In the genomic region with DNA sequence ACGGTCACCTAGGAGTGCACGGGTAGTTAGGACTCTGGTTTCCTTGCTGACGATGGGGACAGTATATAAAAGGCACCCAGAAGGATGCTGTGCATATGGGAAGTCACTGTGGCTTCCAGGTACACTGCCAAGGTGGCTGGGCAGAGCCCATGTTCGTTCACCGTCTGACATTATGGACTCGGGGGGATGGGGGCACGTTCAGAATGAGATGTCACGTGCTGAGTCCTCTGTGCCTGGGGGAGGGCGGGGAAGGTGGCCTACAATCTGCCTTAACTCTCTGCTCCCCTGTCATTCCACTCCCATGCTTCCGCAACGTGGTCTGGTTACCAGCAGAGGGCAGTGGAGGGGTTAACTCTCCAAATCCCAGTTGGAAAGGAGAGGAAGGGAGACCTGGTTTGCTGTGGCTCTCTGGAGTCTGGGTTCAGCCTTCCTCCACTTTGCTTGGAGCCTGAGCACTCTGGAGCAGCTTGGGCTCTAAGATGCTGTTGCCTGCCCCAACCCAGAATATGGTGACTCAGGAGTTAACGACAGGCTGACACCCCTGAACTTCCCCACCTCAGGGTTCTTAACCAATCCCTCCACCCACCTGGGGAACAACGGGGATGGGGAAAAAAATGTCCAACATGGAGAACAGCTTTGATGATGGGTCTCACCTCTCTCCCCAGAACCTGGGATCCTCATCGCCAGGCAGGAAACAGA, we compare ENCODE assay signal across 9 mouse cellular contexts. TPM values are rescaled to one million over a fixed set of nuclear protein-coding genes. Genes with fewer than 3 reads are reported as not detected.
DNase-seq lines count a peak whose midpoint lies in the region; ATAC-seq and TF ChIP-seq lines count a peak whose summit lies in the region.
"Had no signal": no experiment of that assay in that cellular context is flagged by ENCODE, and none has a peak within 500 bp of the region (broad histone marks: within the 10 kb centered on the region; RNA-seq: fewer than 3 reads in every experiment).

No protein-coding gene starts in this region.

- H3K9ac ChIP-seq in heart, embryonic 16.5 days (ENCODE audit: low read length), result 0 out of 2 replicates have a peak overlapping the region, but pooled peaks have one; percentile 12
- H3K9ac ChIP-seq in forebrain, embryonic 13.5 days, result no peak overlapping the region
- H3K9ac ChIP-seq in liver, postnatal 0 days (replicated peaks), result no peak overlapping the region

- H3K9me3 ChIP-seq in heart, embryonic 16.5 days (replicated peaks; ENCODE audit: control insufficient read depth, low read length), result no peaks in the 10 kb centered on the region
- H3K9me3 ChIP-seq in forebrain, embryonic 13.5 days (replicated peaks), result no peaks in the 10 kb centered on the region
- no peaks in the 10 kb centered on the region for H3K9me3 ChIP-seq in liver, postnatal 0 days (ENCODE audit: low read length)

- no peak for DNase-seq in heart, adult 11 months
- peak; percentile 10 for DNase-seq in 416B (ENCODE audit: low read depth)
- no peak for DNase-seq in liver, postnatal 0 days
- no peak for DNase-seq in urinary bladder, adult 18-20 months (ENCODE audit: low spot score in 2 of 2)

- no peak overlapping the region for H3K4me3 ChIP-seq in heart, embryonic 16.5 days (ENCODE audit: low read length)
- no peak overlapping the region for H3K4me3 ChIP-seq in forebrain, embryonic 13.5 days
- H3K4me3 ChIP-seq in liver, postnatal 0 days (ENCODE audit: low read depth, low read length), result no peak overlapping the region
- H3K4me3 ChIP-seq in small intestine, adult 2 months (ENCODE audit: low read depth, low read length), result no peak overlapping the region

- no peak overlapping the region for H3K27ac ChIP-seq in heart, embryonic 16.5 days (ENCODE audit: low read length)
- H3K27ac ChIP-seq in forebrain, embryonic 13.5 days, result no peak overlapping the region
- H3K27ac ChIP-seq in liver, postnatal 0 days (ENCODE audit: low read depth), result no peak overlapping the region
- no peak overlapping the region for H3K27ac ChIP-seq in small intestine, adult 2 months (ENCODE audit: insufficient read depth, low read depth, low read length)

- TF ChIP-seq EP300 in liver, postnatal 0 days (IDR thresholded peaks at IDR 0.05; ENCODE audit: low read depth), result no peak

- ATAC-seq in heart, embryonic 16.5 days (replicated peaks; ENCODE audit: extremely low read depth, insufficient read depth, low FRiP score), result no peak
- peak; percentile 59 for ATAC-seq in cerebellum, adult (ENCODE audit: insufficient number of reproducible peaks, low FRiP score, low TSS enrichment)
- peak; percentile 20; the same call in 1 of the 2 replicates for ATAC-seq in forebrain, embryonic 13.5 days
- ATAC-seq in liver, postnatal 0 days, result no peak

- no peak overlapping the region for H3K4me2 ChIP-seq in heart, embryonic 16.5 days (ENCODE audit: low read depth, low read length)
- 0 out of 2 replicates have a peak overlapping the region, but pooled peaks have one; percentile 9 for H3K4me2 ChIP-seq in forebrain, embryonic 13.5 days
- no peak overlapping the region for H3K4me2 ChIP-seq in liver, postnatal 0 days (ENCODE audit: low read depth, low read length)

- no peaks in the 10 kb centered on the region for H3K27me3 ChIP-seq in heart, embryonic 16.5 days (ENCODE audit: control insufficient read depth, insufficient read depth, low read length)
- no peaks in the 10 kb centered on the region for H3K27me3 ChIP-seq in forebrain, embryonic 13.5 days
- no peaks in the 10 kb centered on the region for H3K27me3 ChIP-seq in liver, postnatal 0 days (ENCODE audit: insufficient read depth, low read length)
- H3K27me3 ChIP-seq in small intestine, adult 2 months (ENCODE audit: control insufficient read depth, insufficient read depth, low read length), result no peaks in the 10 kb centered on the region

- WGBS in heart, embryonic 16.5 days, result 17% methylated on average over 14 of the region's 14 CpGs
- 13% methylated on average over 14 of the region's 14 CpGs for WGBS in forebrain, embryonic 13.5 days
- WGBS in liver, postnatal 0 days (ENCODE audit: insufficient replicate concordance), result 22% methylated on average over 14 of the region's 14 CpGs
- WGBS in small intestine, adult 2 months, result 15% methylated on average over 14 of the region's 14 CpGs

- H3K36me3 ChIP-seq in heart, embryonic 16.5 days (ENCODE audit: control insufficient read depth, insufficient read depth), result no peaks in the 10 kb centered on the region
- no peaks in the 10 kb centered on the region for H3K36me3 ChIP-seq in forebrain, embryonic 13.5 days (ENCODE audit: poor library complexity, severe bottlenecking)
- no peaks in the 10 kb centered on the region for H3K36me3 ChIP-seq in liver, postnatal 0 days (replicated peaks; ENCODE audit: insufficient read depth, low read length)
- H3K36me3 ChIP-seq in small intestine, adult 2 months (ENCODE audit: control insufficient read depth, insufficient read depth, low read length), result no peaks in the 10 kb centered on the region

- H3K4me1 ChIP-seq in heart, embryonic 16.5 days (ENCODE audit: control insufficient read depth, insufficient read depth, low read length), result peaks cover 15% of the 10 kb centered on the region
- peaks cover 26% of the 10 kb centered on the region for H3K4me1 ChIP-seq in forebrain, embryonic 13.5 days
- H3K4me1 ChIP-seq in liver, postnatal 0 days (ENCODE audit: insufficient read depth), result no peaks in the 10 kb centered on the region
- H3K4me1 ChIP-seq in small intestine, adult 2 months (ENCODE audit: control insufficient read depth, insufficient read depth, insufficient read length, low read length), result no peaks in the 10 kb centered on the region

- TF ChIP-seq CTCF in liver, postnatal 0 days (IDR thresholded peaks at IDR 0.05; ENCODE audit: low read depth), result peak; percentile 60
- peak; percentile 34; the same call in 1 of the 2 replicates for TF ChIP-seq CTCF in small intestine, adult 2 months (IDR thresholded peaks at IDR 0.05; ENCODE audit: extremely low read depth, insufficient read length, insufficient replicate concordance, low read depth, low read length)

- TF ChIP-seq POLR2A in small intestine, adult 2 months (IDR thresholded peaks at IDR 0.05; ENCODE audit: low read depth, low read length), result no peak

RNA-seq across cellular contexts. Expression of a gene that starts 42.8 kb away (rescaled TPM):
- not detected in 2 replicates for polyA plus RNA-seq in heart, embryonic 16.5 days (2015; fragmentation: Nextera tagmentation; extraction: Ambion mirVana)
- polyA plus RNA-seq in forebrain, embryonic 13.5 days (2015; fragmentation: Nextera tagmentation; extraction: Ambion mirVana), result not detected in 2 replicates
- not detected in 2 replicates for polyA plus RNA-seq in liver, postnatal 0 days (2015; fragmentation: Nextera tagmentation; extraction: Ambion mirVana)
- not detected in 2 replicates for polyA plus RNA-seq in small intestine, adult 2 months (2012; rRNA removed)
- polyA plus RNA-seq: stomach, embryonic 16.5 days had no signal

Comparison
In these comparisons a context has a peak if more than half of its experiments do, and no peak if none do; other contexts are left out.
1. ATAC-seq: peak in cerebellum, adult (single experiment) and forebrain, embryonic 13.5 days (single experiment); none in heart, embryonic 16.5 days (single experiment) and liver, postnatal 0 days (single experiment).